Mouse (Mus musculus): ENCODE measurements around the gene Syt8.
A peak's percentile ranks its signal among the peaks of the same experiment; 100 is the strongest.

Syt8 gene

GRCm38 (mm10) chr7:142449038-142449617, 14.5 kb downstream of the Syt8 start:
- DNase-seq = no peak

- DNase-seq = no peak
These were observed 20.1 kb downstream of the Syt8 start for GRCm38 (mm10) chr7:142454706-142455105.

GRCm38 (mm10) chr7:142455251-142455650, 20.6 kb downstream of the Syt8 start:
- DNase-seq = no peak

DNA sequence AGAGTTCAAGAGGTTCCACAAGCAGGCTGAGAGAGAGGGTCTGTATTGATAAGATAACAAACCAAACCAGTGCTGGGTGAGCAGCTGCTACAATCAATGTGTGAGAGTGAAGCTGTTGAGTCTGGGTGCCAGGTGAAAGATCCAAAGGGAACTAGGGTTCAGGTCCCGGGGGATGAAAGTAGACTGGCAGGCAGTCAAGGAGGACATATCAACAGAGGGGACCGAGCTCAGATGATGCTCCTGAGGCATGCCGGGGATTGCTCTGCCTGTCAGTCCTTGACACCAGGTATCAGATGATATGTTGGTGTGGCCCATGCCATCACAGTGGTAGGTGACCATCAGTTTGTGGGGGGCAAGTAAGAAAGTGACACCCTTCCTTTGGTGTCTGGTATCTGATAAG, 22.2 kb downstream of the Syt8 start:
- DNase-seq = peak in 1 of 2 experiments; percentile 19

DNA sequence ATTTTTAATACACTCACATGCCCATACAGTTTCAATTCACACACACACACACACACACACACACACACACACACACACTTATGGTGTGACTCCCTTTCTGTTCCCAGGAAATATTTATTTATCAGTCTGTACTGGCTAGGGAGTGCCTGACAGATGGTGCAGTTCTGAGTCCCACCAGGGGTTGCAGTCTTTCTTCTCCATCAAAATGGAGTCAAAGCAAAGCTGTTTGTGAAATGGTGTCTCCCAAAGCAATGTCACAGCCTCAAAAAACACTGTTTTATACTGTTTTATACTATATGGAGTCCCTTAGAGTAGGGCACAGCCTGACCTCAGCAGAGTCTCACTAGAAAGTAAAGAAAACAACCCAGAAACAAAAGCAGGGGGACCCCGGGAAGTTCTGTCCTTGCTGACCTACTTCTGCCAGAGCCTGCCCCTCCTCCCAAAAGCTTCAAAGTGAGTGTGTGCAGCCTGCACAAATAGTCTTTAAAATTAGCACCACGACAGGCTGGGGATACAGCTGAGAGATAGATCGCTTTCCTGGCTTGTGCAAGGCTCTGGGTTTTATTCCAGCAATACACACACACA, 22.7 kb downstream of the Syt8 start:
- peak in 1 of 2 experiments; percentile 28 for DNase-seq

- DNase-seq = peak in 1 of 2 experiments; percentile 7
These were observed 23.4 kb downstream of the Syt8 start for GRCm38 (mm10) chr7:142458026-142458425.

DNA sequence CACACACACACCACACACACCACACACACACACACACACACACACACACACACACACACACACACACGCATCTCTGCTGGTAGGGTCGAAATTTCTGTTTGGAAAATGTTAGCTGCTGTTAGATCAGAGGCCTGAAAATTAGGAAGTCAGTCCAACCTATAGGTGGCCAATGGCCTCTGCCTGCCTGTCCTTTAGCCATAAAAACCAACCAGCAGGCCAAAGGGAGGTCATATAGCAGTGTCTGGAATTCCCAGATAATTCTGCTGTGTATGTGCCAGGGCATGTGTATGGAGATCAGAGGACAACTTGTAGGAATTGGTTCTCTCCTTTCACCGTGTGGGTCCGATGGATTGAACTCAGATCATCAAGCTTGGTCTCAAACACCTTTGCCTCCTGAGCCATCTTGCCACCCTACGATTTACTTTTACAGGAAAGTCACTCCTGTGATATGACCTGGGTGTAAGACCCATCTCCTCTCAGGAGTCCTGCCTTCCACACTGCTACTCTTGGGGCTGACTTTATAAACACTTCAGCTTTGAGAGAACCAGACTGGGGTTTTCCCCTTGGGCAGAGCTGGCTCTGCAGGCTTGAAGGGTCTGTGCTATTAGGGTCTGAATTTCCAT, 24.1 kb downstream of the Syt8 start:
- DNase-seq = no peak

DNA sequence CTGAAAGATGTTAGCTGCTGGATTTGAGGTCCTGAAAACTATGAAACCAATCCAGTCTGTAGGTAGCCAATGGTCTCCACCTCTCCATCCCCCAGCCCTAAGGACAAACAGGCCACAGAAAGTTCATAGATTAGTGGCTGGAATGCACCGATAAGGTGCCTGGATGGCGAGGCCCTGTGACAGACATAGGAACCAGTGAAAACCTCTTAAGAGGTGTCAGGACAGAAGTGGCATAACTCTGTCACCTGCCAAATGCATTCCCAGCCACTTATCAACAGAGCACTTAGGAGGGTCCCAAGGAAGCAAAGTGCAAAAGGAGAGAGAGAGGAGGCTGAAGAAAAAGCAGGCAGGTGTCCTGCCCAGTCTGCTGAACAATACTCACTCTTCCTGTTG, 24.6 kb downstream of the Syt8 start:
- no peak for DNase-seq

GRCm38 (mm10) chr7:142460636-142461077, 26.0 kb downstream of the Syt8 start, which contains the start of gene Lsp1:
TSS of gene Lsp1 (plus strand) at chr7:142460809.
- DNase-seq = peak in 1 of 2 experiments; percentile 29

DNA sequence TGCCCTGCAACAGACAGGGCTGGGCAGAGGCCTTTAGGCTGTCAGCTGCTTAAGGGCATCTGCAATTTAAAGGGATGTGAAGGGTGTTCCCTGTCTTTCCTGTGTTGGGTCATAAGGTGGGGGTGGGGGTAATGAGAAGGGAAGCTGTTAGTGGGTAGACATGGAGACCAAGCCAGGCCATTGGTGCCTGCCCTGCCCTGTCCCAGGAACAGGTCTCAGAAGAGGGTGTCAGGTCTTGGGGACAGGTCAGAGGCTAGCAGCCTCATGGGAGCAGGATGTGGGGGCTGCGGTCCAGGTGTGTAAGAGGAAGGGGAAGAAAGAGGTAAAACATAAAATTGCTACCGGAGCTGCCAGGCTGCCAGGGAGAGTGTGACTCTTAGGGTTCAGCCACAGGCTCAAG, 26.8 kb downstream of the Syt8 start:
- peak in 1 of 2 experiments; percentile 23 for DNase-seq

GRCm38 (mm10) chr7:142462190-142462589, 27.5 kb downstream of the Syt8 start:
- DNase-seq = peak in 1 of 2 experiments; percentile 28

DNA sequence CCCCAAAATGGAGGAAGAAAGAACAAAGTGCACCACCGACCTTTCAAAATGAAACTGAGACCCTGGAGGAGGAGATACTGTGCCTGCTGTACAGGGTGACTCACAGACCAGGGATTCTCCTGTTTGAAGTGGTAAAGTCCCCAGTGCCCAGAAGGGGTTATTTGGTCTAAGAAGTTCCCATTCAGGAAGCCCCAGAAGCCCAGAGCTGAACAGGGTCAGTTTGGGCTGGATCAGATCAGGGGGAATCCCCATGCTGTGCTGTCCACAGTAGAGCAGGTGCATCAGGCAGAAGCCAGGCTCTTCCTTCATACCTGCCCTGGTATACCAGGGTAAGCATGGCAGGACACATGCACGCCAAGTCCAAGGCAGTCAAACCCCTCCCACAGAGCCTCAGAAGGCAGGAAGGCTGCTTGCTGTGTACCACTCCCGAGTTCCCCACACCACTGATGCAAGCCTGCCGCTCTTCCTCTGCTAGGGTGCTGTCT, 28.0 kb downstream of the Syt8 start:
- peak in 1 of 2 experiments; percentile 8 for DNase-seq

DNA sequence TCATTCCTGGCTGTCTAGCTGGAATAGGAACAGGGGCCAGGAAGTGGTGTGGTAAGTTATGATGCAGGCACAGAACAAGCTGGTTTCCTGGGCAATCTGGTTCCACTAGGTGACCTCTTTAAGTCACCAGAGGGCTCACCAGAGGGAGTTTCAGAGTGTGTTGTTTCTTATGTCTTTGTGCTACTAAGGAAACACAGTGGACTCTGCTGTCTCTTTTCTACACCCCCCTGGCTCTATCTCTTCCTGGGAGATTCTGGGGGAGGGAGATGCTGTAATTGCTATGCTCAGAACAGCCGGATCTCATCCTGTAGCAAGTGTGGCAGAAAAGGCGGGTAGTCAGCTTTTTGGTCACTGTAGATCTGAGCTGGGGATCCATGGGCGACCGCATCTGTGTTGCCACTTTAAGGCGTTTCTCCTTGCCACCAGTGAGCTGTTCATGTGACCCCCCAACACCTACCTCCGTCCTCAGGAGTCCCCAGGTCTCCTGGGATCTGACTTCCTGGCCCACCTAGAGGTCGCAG, 35.6 kb downstream of the Syt8 start:
- peak in 1 of 2 experiments; percentile 10 for DNase-seq

GRCm38 (mm10) chr7:142470808-142471413, 36.3 kb downstream of the Syt8 start:
- DNase-seq = peak; percentile 14 to 39

DNA sequence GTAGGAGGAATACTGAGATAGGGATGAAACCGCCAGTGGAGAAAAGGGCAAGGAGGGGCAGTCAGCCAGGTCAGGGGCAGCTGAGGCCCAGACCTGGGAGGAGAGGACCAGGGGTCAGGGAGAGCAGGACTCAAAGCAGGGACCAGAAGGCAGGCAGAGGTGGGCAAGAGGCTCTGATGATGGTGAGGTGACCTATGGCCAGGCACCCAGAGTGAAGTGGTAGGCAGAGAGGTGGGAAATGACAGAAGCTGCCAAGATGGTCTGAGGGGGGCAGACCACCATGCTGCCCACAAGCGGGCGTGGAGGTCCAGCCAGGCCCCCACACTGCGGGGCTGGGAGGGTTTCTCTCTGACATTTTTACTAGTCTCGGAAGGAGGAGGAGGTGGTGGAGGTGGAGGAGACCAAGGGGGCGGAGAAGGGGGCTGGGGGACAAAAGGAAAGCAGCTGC, 36.8 kb downstream of the Syt8 start:
- no peak for DNase-seq

- no peak for DNase-seq
These were observed 37.4 kb downstream of the Syt8 start for GRCm38 (mm10) chr7:142471884-142472570.

GRCm38 (mm10) chr7:142472936-142473335, 38.3 kb downstream of the Syt8 start:
- peak in 1 of 2 experiments; percentile 17 for DNase-seq

DNA sequence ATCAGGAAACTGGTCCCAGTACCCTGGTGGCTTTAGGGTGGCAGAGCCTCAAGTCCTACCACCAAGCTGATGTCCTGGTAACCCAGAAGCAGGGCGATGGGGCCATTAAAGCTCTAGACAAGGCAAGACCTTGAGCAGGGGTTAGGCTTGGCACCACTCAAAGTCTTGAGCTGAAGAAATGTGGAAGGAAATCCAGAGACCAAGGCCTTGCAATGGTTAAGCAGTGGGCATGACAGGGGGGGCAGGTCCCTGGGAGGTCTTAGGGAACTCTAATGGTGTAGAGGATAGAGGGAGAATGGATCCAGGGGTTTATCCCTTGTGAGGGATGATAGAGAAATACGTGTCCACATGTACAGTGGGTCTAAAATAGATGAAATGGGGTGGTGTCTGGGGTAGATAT, 38.8 kb downstream of the Syt8 start:
- peak in 1 of 2 experiments; percentile 21 for DNase-seq

GRCm38 (mm10) chr7:142474799-142475198, 40.1 kb downstream of the Syt8 start:
- DNase-seq = peak in 1 of 2 experiments; percentile 39

DNA sequence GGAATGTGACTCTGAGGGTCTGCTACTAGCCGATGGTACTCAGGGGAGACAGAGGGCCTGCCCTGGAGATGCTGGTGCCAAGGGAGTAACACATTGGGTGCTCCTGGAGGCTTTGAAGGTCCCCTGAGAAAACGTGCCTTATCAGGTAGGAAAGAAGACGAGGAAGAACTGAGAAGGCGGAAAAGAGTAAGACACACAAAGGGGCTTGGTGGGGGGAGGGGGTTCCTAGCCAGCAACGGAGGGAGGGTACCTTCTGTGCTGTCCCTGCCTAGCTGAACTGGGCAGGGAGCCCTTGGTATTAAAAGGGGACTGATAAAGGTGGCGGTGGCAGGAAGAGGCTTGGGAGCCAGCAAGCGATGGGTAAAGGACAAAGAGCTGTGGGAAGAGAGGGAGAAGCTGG, 41.0 kb downstream of the Syt8 start:
- DNase-seq = peak in 1 of 2 experiments; percentile 7

GRCm38 (mm10) chr7:142476271-142476670, 41.6 kb downstream of the Syt8 start:
- DNase-seq = no peak

- DNase-seq = no peak
These were observed 42.3 kb downstream of the Syt8 start for GRCm38 (mm10) chr7:142476795-142477452.

Data from kidney, postnatal 25 days (tissue).